Mouse (Mus musculus) cerebellum, postnatal 10 days (tissue): ENCODE measurements at regions not wholly inside any gene's neighbourhood (a gene's known extent, or its start where the extent isn't known, plus 50 kb on each side); places are given as distances from the start of the nearest gene placed in this dataset.

Source experiments
- DNase-seq, 2 experiments: peaks; one replicate each; pipeline ENCODE4 v3.0.0; 2021; ENCODE audit warnings: mixed read lengths in 2 of 2

GRCm38 (mm10) chr7:40762520-40762919 is 135.6 kb upstream of the Vstm2b start:
- DNase-seq = peak; percentile 65 to 76

GRCm38 (mm10) chr7:40766142-40766541 is 132.0 kb upstream of the Vstm2b start:
- no peak for DNase-seq

GRCm38 (mm10) chr7:40776220-40776619 is 121.9 kb upstream of the Vstm2b start:
- no peak for DNase-seq

- no peak for DNase-seq
Measured at GRCm38 (mm10) chr7:40784906-40785305, 113.2 kb upstream of the Vstm2b start.

GRCm38 (mm10) chr7:40786758-40787157 is 111.4 kb upstream of the Vstm2b start:
- peak in 1 of 2 experiments; percentile 27 for DNase-seq

GRCm38 (mm10) chr7:40788486-40788885 is 109.6 kb upstream of the Vstm2b start:
- DNase-seq = no peak

GRCm38 (mm10) chr7:40794458-40795207 is 103.5 kb upstream of the Vstm2b start:
- peak; percentile 83 to 84 for DNase-seq

- no peak for DNase-seq
Measured at GRCm38 (mm10) chr7:40799794-40800193, 98.3 kb upstream of the Vstm2b start.

- DNase-seq = no peak
Measured at GRCm38 (mm10) chr7:40801291-40801690, 96.8 kb upstream of the Vstm2b start.

- DNase-seq = no peak
Measured at GRCm38 (mm10) chr7:40805211-40805610, 92.9 kb upstream of the Vstm2b start.

GRCm38 (mm10) chr7:40805866-40806265 is 92.3 kb upstream of the Vstm2b start:
- peak; percentile 71 to 82 for DNase-seq

- DNase-seq = peak in 1 of 2 experiments; percentile 29
Measured at GRCm38 (mm10) chr7:40812952-40813351, 85.2 kb upstream of the Vstm2b start.

GRCm38 (mm10) chr7:40825141-40825742 is 72.9 kb upstream of the Vstm2b start:
- DNase-seq = peak; percentile 81 to 83

- peak; percentile 25 to 33 for DNase-seq
Measured at GRCm38 (mm10) chr7:40829526-40829925, 68.6 kb upstream of the Vstm2b start.

GRCm38 (mm10) chr7:40831583-40831982 is 66.5 kb upstream of the Vstm2b start:
- no peak for DNase-seq

GRCm38 (mm10) chr7:40842344-40842992 is 55.7 kb upstream of the Vstm2b start:
- no peak for DNase-seq

- DNase-seq = no peak
Measured at GRCm38 (mm10) chr7:40846512-40846911, 51.6 kb upstream of the Vstm2b start.
